Mouse (Mus musculus) kidney, embryonic 16.5 days (tissue): ENCODE results near the gene Gm5662. TPM values are rescaled to one million over a fixed set of nuclear protein-coding genes. Genes with fewer than 3 reads are reported as not detected.

Experiments
- polyA plus RNA-seq: library from polyadenylated mRNA; unstranded; fragments of >200 nt; fragmentation: Nextera tagmentation; extraction: Ambion mirVana; gene quantifications from 2 replicates; pipeline ENCODE4 v1.2.1, GENCODE M21; 2015

The Gm5662 gene
- polyA plus RNA-seq, 1 experiment from 2014 or later, result 0.24 TPM

Other genes starting within 250 kb of the Gm5662 start
- not detected in 2 replicates for gene Gm2056, start 247.5 kb downstream of the Gm5662 start, polyA plus RNA-seq
- not detected in 2 replicates for gene Gm16368, start 190.8 kb downstream of the Gm5662 start, polyA plus RNA-seq
- gene Gm10436, start 92.4 kb downstream of the Gm5662 start, polyA plus RNA-seq, result 0.14 TPM in 1 of 2 replicates, not detected in the other
- not detected in 2 replicates for gene Gm8332, start 24.4 kb downstream of the Gm5662 start, polyA plus RNA-seq
- not detected in 2 replicates for gene Gm5039, start 49.5 kb upstream of the Gm5662 start, polyA plus RNA-seq
- 25.1 and 29.8 TPM in 2 replicates for gene Adck1, start 86.1 kb upstream of the Gm5662 start, polyA plus RNA-seq